Mouse (Mus musculus) liver, embryonic 13.5 days (tissue): ENCODE results near the gene Gnb4. TPM values are rescaled to one million over a fixed set of nuclear protein-coding genes. Genes with fewer than 3 reads are reported as not detected.

Source experiments
- ATAC-seq: fragments of 200-750 bp; cut with Nextera tagmentation; 2 replicates; pipeline ENCODE4 v1.8.0; 2017; ENCODE audit warnings: low read depth, mild to moderate bottlenecking, moderate number of reproducible peaks, moderate library complexity
- DNase-seq: peaks from one replicate; pipeline ENCODE4 v3.0.0; 2022
- H3K27ac ChIP-seq: fragments of 300-500 bp; sonication (generic); 2 replicates; pipeline ENCODE4 v1.5.1; 2015; ENCODE audit warnings: moderate library complexity, mild to moderate bottlenecking, inconsistent platforms
- H3K27me3 ChIP-seq: fragments of 300-500 bp; sonication (generic); 2 replicates; pipeline ENCODE4 v1.6.1; 2015; ENCODE audit warnings: mild to moderate bottlenecking, inconsistent platforms
- H3K36me3 ChIP-seq: fragments of 300-500 bp; sonication (generic); 2 replicates; pipeline ENCODE4 v1.6.1; 2015; ENCODE audit warnings: mild to moderate bottlenecking, inconsistent platforms
- H3K4me1 ChIP-seq: fragments of 300-500 bp; sonication (generic); replicated peaks from 2 replicates; pipeline ENCODE4 v1.6.1; 2015; ENCODE audit warnings: inconsistent platforms
- H3K4me2 ChIP-seq: fragments of 300-500 bp; sonication (generic); 2 replicates; pipeline ENCODE4 v1.6.1; 2015; ENCODE audit warnings: inconsistent platforms, mild to moderate bottlenecking, moderate library complexity
- H3K4me3 ChIP-seq: fragments of 300-500 bp; sonication (generic); replicated peaks from 2 replicates; pipeline ENCODE4 v1.5.1; 2015; ENCODE audit warnings: mild to moderate bottlenecking, inconsistent platforms
- H3K9ac ChIP-seq: fragments of 300-500 bp; sonication (generic); 2 replicates; pipeline ENCODE4 v1.6.1; 2015; ENCODE audit warnings: mild to moderate bottlenecking, inconsistent platforms
- H3K9me3 ChIP-seq: fragments of 300-500 bp; sonication (generic); replicated peaks from 2 replicates; pipeline ENCODE4 v1.6.1; 2016; ENCODE audit warnings: inconsistent platforms
- WGBS: fragments of 180-500 bp; shearing (Covaris S2); methylation state at CpG from one replicate; pipeline ENCODE4 v1.1.7; 2015; ENCODE audit not compliant: insufficient replicate concordance; 5-methylcytosine and 5-hydroxymethylcytosine counted together
- polyA plus RNA-seq: library from polyadenylated mRNA; unstranded; fragments of >200 nt; fragmentation: Nextera tagmentation; extraction: Ambion mirVana; gene quantifications from 2 replicates; pipeline ENCODE4 v1.2.1, GENCODE M21; 2015

Gnb4 gene
- polyA plus RNA-seq = 10.7 and 12.2 TPM in 2 replicates

DNA sequence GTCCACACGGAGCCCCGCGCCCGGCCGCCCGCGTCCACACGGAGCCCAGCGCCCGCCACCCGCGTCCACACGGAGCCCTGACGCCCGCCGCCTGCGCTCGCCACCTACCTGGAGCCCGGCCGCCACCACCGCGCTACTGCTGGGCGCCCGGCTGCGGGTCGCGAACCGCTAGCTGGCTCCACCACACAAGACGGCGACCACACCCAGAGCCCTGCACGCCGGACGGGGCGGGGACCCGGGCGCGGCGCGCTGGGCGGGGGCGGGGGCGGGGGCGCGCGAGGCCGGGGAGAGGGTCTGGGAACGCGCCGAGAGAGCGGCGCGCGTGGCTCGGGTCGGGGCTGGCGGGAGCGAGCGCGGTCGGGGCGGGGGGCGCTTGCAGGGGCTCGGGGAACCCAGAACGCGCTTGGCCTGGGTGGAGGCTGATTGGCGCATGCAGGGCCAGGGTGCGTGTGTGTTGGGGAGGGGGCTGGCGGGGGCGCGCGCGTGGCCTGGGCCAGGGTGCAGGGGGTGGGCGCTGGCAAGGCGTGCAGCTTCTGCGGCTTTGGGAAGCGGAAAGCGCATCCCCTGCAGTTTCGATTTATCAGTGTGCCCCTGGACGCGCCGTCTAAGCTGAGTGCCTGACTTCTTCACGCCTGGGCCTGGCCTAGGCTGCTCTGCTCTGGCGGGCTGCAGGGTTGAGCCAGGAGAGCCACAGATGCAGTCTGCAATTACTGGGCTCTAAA lies at the start of gene Gnb4:
TSS of gene Gnb4 (minus strand) at position 255 of the 722 bp plus-strand sequence.
- Histone ChIP-seq H3K27ac (no peak within 1 kb of the TSS), H3K4me3 (peak within 1 kb of the TSS; percentile 70), H3K4me2 (peak within 1 kb of the TSS; percentile 82), H3K27me3 (peaks cover 11% of the 10 kb centered on the region), H3K9ac (peak within 1 kb of the TSS; percentile 70), H3K4me1 (peaks cover 15% of the 10 kb centered on the region), H3K9me3 (no peaks in the 10 kb centered on the region), H3K36me3 (no peaks in the 10 kb centered on the region)
- 2% methylated on average over 71 of the region's 83 CpGs for WGBS
- DNase-seq (peak; percentile 28), ATAC-seq (peak; percentile 88)

DNA sequence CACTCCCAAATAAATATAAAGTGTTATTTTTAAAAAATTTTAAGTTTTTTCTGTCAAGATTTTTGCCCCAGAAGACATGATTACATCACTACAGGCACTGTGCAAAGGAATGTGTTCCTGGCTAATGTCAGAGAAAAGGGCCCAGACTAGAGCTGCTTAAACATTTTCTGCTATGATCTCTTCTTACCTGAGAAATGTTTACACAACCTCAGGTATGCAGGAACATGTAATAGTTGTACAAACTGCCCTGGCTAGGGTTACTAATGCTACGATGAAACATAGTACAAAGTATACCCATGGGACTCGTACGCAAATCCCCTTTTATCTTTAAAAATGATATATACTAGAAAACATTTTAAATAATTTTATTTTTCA lies 45.2 kb upstream of the Gnb4 start:
- peaks cover 14% of the 10 kb centered on the region for H3K4me1 ChIP-seq
- WGBS = 80% methylated on average over 3 of the region's 3 CpGs
- DNase-seq (no peak), ATAC-seq (no peak)
- no peaks in the 10 kb centered on the region for H3K36me3 ChIP-seq
- no peak overlapping the region for H3K9ac ChIP-seq
- no peak overlapping the region for H3K4me2 ChIP-seq
- no peaks in the 10 kb centered on the region for H3K27me3 ChIP-seq
- no peak overlapping the region for H3K4me3 ChIP-seq
- H3K9me3 ChIP-seq = no peaks in the 10 kb centered on the region
- H3K27ac ChIP-seq = no peak overlapping the region

GRCm38 (mm10) chr3:32660831-32661555 lies 44.6 kb upstream of the Gnb4 start:
- 42% methylated on average over 8 of the region's 8 CpGs for WGBS
- ATAC-seq = no peak

GRCm38 (mm10) chr3:32660276-32660675 lies 43.9 kb upstream of the Gnb4 start:
- ATAC-seq = no peak
- H3K4me2 ChIP-seq = no peak overlapping the region
- no peaks in the 10 kb centered on the region for H3K9me3 ChIP-seq
- no peak overlapping the region for H3K9ac ChIP-seq
- H3K36me3 ChIP-seq = no peaks in the 10 kb centered on the region
- 49% methylated on average over 8 of the region's 8 CpGs for WGBS
- H3K4me3 ChIP-seq = no peak overlapping the region
- no peaks in the 10 kb centered on the region for H3K27me3 ChIP-seq
- peaks cover 14% of the 10 kb centered on the region for H3K4me1 ChIP-seq
- no peak for DNase-seq
- H3K27ac ChIP-seq = no peak overlapping the region

More at GRCm38 (mm10) chr3:32660831-32661555, 44.6 kb upstream of the Gnb4 start:
- DNase-seq = no peak
- Histone ChIP-seq H3K4me3 (no peak overlapping the region), H3K27me3 (no peaks in the 10 kb centered on the region), H3K9me3 (no peaks in the 10 kb centered on the region), H3K9ac (no peak overlapping the region), H3K4me2 (no peak overlapping the region), H3K36me3 (no peaks in the 10 kb centered on the region), H3K27ac (no peak overlapping the region), H3K4me1 (peaks cover 14% of the 10 kb centered on the region)

- Histone ChIP-seq H3K4me3 (no peak overlapping the region), H3K9me3 (no peaks in the 10 kb centered on the region), H3K27me3 (no peaks in the 10 kb centered on the region), H3K4me2 (no peak overlapping the region), H3K9ac (no peak overlapping the region), H3K36me3 (no peaks in the 10 kb centered on the region), H3K27ac (no peak overlapping the region), H3K4me1 (peaks cover 14% of the 10 kb centered on the region)
- ATAC-seq = no peak
- DNase-seq = no peak
- 62% methylated on average over 2 of the region's 2 CpGs for WGBS
Measured at GRCm38 (mm10) chr3:32659506-32659905, 43.1 kb upstream of the Gnb4 start.

GRCm38 (mm10) chr3:32658821-32659220 lies 42.4 kb upstream of the Gnb4 start:
- 0 out of 2 replicates have a peak overlapping the region, but pooled peaks have one; percentile 18 for H3K4me3 ChIP-seq
- H3K36me3 ChIP-seq = no peaks in the 10 kb centered on the region
- H3K9ac ChIP-seq = no peak overlapping the region
- no peak for ATAC-seq
- H3K27ac ChIP-seq = no peak overlapping the region
- no peak for DNase-seq
- H3K9me3 ChIP-seq = no peaks in the 10 kb centered on the region
- 29% methylated on average over 16 of the region's 16 CpGs for WGBS
- H3K27me3 ChIP-seq = no peaks in the 10 kb centered on the region
- H3K4me1 ChIP-seq = peaks cover 14% of the 10 kb centered on the region
- peak overlapping the region; percentile 45 for H3K4me2 ChIP-seq

GRCm38 (mm10) chr3:32658401-32658800 lies 42.0 kb upstream of the Gnb4 start:
- 0 out of 2 replicates have a peak overlapping the region, but pooled peaks have one; percentile 18 for H3K4me3 ChIP-seq
- no peak overlapping the region for H3K27ac ChIP-seq
- WGBS = 33% methylated on average over 7 of the region's 7 CpGs

GRCm38 (mm10) chr3:32656398-32656994 lies 40.1 kb upstream of the Gnb4 start:
- no peak for ATAC-seq
- WGBS = 15% methylated on average over 10 of the region's 10 CpGs

More at GRCm38 (mm10) chr3:32658401-32658800, 42.0 kb upstream of the Gnb4 start:
- DNase-seq = no peak
- ATAC-seq = no peak
- Histone ChIP-seq H3K27me3 (no peaks in the 10 kb centered on the region), H3K4me2 (peak overlapping the region; percentile 45), H3K4me1 (peaks cover 14% of the 10 kb centered on the region), H3K9ac (no peak overlapping the region), H3K9me3 (no peaks in the 10 kb centered on the region), H3K36me3 (no peaks in the 10 kb centered on the region)

GRCm38 (mm10) chr3:32655994-32656393 lies 39.6 kb upstream of the Gnb4 start:
- WGBS = 44% methylated on average over 4 of the region's 4 CpGs
- ATAC-seq (no peak), DNase-seq (no peak)
- Histone ChIP-seq H3K36me3 (no peaks in the 10 kb centered on the region), H3K9ac (no peak overlapping the region), H3K27me3 (no peaks in the 10 kb centered on the region), H3K27ac (no peak overlapping the region), H3K9me3 (no peaks in the 10 kb centered on the region), H3K4me1 (peaks cover 12% of the 10 kb centered on the region), H3K4me3 (no peak overlapping the region), H3K4me2 (0 out of 2 replicates have a peak overlapping the region, but pooled peaks have one; percentile 23)

More at GRCm38 (mm10) chr3:32656398-32656994, 40.1 kb upstream of the Gnb4 start:
- Histone ChIP-seq H3K9me3 (no peaks in the 10 kb centered on the region), H3K9ac (no peak overlapping the region; the same call in 1 of the 2 replicates), H3K4me3 (no peak overlapping the region), H3K27ac (no peak overlapping the region), H3K36me3 (no peaks in the 10 kb centered on the region), H3K4me1 (peaks cover 14% of the 10 kb centered on the region), H3K4me2 (0 out of 2 replicates have a peak overlapping the region, but pooled peaks have one; percentile 23), H3K27me3 (no peaks in the 10 kb centered on the region)
- DNase-seq = no peak

GRCm38 (mm10) chr3:32652739-32653138 lies 36.4 kb upstream of the Gnb4 start:
- Histone ChIP-seq H3K9ac (no peak overlapping the region), H3K4me3 (no peak overlapping the region), H3K27ac (no peak overlapping the region), H3K4me2 (no peak overlapping the region), H3K36me3 (no peaks in the 10 kb centered on the region), H3K9me3 (no peaks in the 10 kb centered on the region), H3K27me3 (no peaks in the 10 kb centered on the region), H3K4me1 (no peaks in the 10 kb centered on the region)
- ATAC-seq = no peak
- DNase-seq = no peak
- 63% methylated on average over 4 of the region's 4 CpGs for WGBS

GRCm38 (mm10) chr3:32649284-32649683 lies 32.9 kb upstream of the Gnb4 start:
- no peak overlapping the region for H3K27ac ChIP-seq
- no peaks in the 10 kb centered on the region for H3K36me3 ChIP-seq
- no peaks in the 10 kb centered on the region for H3K9me3 ChIP-seq
- no peak overlapping the region for H3K4me3 ChIP-seq
- H3K9ac ChIP-seq = no peak overlapping the region
- H3K4me2 ChIP-seq = no peak overlapping the region
- no peak for ATAC-seq
- WGBS = 59% methylated on average over 4 of the region's 4 CpGs
- DNase-seq = no peak
- no peaks in the 10 kb centered on the region for H3K4me1 ChIP-seq
- no peaks in the 10 kb centered on the region for H3K27me3 ChIP-seq
